Mouse (Mus musculus) stomach, postnatal 0 days (tissue): ENCODE measurements around the gene Olfr1489.

Experiments
- CTCF ChIP-seq: IDR thresholded peaks from 2 replicates; pipeline ENCODE4 v1.5.1; 2016; ENCODE audit warnings: antibody characterized with exemption, low read depth, mild to moderate bottlenecking, moderate library complexity
- EP300 ChIP-seq: optimal IDR thresholded peaks from 2 replicates; pipeline ENCODE3; 2016; ENCODE audit warnings: antibody characterized with exemption

DNA sequence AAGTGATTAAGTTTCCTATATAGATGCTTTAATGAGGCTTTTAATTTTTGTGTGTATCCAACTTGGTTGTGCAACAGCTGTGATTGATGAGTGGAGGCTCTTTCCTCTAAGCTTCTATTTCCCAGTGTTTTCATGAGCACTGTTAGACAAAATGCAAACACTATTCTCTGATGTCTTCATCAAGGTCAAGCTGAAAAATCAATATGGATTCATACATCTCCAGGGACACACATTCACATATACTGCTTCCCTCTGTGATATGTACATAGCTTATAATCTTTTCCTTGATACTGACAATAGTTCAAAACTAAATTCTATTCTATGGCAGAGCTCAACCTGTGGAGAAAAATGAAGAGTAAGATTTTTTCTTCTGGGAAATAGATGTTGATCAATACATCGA lies at the start of gene Olfr1489:
- no peak for TF ChIP-seq CTCF
- TF ChIP-seq EP300, result no peak
